Mouse (Mus musculus) kidney, adult 2 months (tissue): Measurements from ENCODE around the gene Tmem204.

Experiments
- CTCF ChIP-seq: fragments of 200-500 bp; conservative IDR thresholded peaks from 2 replicates; pipeline ENCODE4 v1.5.1; 2011; ENCODE audit warnings: low read depth, mild to moderate bottlenecking, control low read depth, low read length, moderate library complexity, mixed read lengths; ENCODE audit not compliant: insufficient read depth, insufficient read length
- POLR2A ChIP-seq: fragments of 200-500 bp; IDR thresholded peaks from one replicate; pipeline ENCODE4 v1.6.1; 2011; ENCODE audit warnings: low read depth, low read length, control low read depth

DNA sequence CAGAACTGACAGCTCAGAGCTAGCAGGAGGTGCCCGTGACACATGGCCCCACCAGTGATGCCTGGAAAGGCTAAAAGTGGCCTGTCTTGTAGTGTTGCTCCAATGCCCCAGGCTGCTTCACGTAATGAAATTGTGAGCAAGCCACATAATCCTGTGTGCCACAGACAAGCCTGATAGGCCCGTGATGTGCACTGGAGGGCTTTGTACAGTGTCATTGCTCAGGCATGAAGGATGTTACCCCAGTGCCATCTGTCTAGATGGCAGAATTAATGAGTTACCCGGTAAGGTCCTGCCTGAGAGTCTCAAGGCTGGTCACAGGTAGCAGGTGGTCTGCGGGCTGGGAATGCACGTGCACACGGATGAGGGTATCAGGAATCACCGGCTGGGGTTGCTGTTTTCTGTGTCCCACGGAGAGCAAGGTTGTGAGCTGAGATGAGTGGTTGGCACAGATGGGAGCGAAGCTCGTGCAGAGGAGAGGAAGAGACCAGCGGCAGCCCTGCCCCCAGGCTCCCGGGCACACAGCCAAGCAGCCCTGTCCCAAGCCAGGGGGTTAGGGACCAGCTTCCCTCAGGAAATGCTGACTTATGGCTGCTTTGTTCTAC, 5.5 kb downstream of the Tmem204 start:
- TF ChIP-seq CTCF (no peak), POLR2A (no peak)
